Mouse (Mus musculus): Measurements from ENCODE around the gene Snhg11. TPM values are rescaled to one million over a fixed set of nuclear protein-coding genes. Genes with fewer than 3 reads are reported as not detected.

The Snhg11 gene
- total RNA-seq, 1 experiment = 15.9 TPM

DNA sequence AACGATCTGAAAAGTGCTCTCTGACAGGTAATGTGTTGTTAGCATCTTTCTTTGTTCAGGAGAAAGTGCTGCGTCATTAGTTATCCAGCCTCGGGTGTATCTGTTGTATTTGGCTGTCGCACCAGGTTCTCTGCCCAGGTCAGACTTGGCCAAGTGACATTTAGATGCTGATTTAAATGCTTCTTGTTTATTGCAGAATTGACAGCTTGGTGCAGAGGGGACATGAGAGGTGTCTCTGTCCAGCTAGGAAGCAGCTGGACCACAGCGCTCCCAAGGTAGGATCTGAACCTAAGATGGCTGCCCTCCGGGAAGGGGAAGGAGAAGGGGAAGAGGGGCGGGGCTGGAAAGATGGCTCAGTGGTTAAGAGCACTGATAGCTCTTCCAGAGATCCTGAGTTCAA lies 1.4 kb downstream of the Snhg11 start:
- H3K4me3 ChIP-seq (ENCODE audit: insufficient read depth in 1 of 2, low read depth in 1 of 2, low read length in 2 of 2, poor library complexity in 1 of 2, severe bottlenecking in 1 of 2) = peak overlapping the region; percentile 72 to 73; a peak in 3 of 4 replicates
- H3K9me3 ChIP-seq (ENCODE audit: control insufficient read depth, insufficient read depth, low read depth, low read length) = no peaks in the 10 kb centered on the region
- DNase-seq (ENCODE audit: low read depth, low spot score) = no peak
- no peak overlapping the region for H3K27ac ChIP-seq (ENCODE audit: insufficient read depth, low read depth, low read length, poor library complexity, severe bottlenecking)
- TF ChIP-seq MAFK (IDR thresholded peaks at IDR 0.05; ENCODE audit: insufficient read depth, low read depth, low read length) (peak; percentile 85), ZC3H11A (IDR thresholded peaks at IDR 0.05; ENCODE audit: borderline replicate concordance, low read depth, low read length) (no peak), HCFC1 (IDR thresholded peaks at IDR 0.05; ENCODE audit: borderline replicate concordance, insufficient read depth, low read length) (no peak)
- H3K36me3 ChIP-seq (ENCODE audit: control insufficient read depth, insufficient read depth, low read length, poor library complexity, severe bottlenecking) = peaks cover 14% of the 10 kb centered on the region; the same call in 1 of the 2 replicates
- H3K9ac ChIP-seq (ENCODE audit: insufficient read depth, low read depth, low read length, poor library complexity, severe bottlenecking) = no peak overlapping the region
- in situ Hi-C loops (cut with MboI; ENCODE audit: low sequenced_read_pairs in 2 of 2, unreplicated experiment in 2 of 2) = no loop called here
- H3K4me1 ChIP-seq (ENCODE audit: control insufficient read depth in 2 of 2, insufficient read depth in 2 of 2, low read length in 2 of 2, poor library complexity in 1 of 2) = peaks cover 0 to 5% of the 10 kb centered on the region in 2 experiments; a peak in 1 of 4 replicates

DNA sequence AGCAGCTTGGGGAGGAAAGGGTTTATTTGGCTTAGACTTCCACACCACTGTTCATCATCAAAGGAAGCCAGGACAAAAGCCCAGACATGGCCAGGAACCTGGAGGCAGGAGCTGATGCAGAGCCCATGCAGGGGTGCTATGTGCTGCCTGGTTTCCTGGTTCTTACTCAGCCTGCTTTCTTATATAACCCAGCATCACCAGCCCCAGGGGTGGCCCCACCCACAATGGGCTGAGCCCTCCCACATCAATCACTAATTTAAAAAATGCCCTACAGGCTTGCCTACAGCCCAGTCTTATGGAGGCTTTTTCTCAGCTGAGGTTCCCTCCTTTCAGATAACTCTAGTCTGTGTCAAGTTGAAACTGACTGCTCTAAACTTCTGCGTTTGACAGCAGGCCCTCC lies 2.4 kb downstream of the Snhg11 start:
- no peak for TF ChIP-seq CHD2 (IDR thresholded peaks at IDR 0.05; ENCODE audit: low read depth, low read length)
- no peak for TF ChIP-seq MAFK (IDR thresholded peaks at IDR 0.05; ENCODE audit: insufficient read depth, low read depth, low read length)
- TF ChIP-seq ZC3H11A (IDR thresholded peaks at IDR 0.05; ENCODE audit: borderline replicate concordance, low read depth, low read length) = no peak
- TF ChIP-seq ZNF384 (IDR thresholded peaks at IDR 0.05; ENCODE audit: low read depth, low read length) = no peak
- no peak for TF ChIP-seq HCFC1 (IDR thresholded peaks at IDR 0.05; ENCODE audit: borderline replicate concordance, insufficient read depth, low read length)
- H3K4me3 ChIP-seq (ENCODE audit: insufficient read depth in 1 of 2, low read depth in 1 of 2, low read length in 2 of 2, poor library complexity in 1 of 2, severe bottlenecking in 1 of 2) = no peak overlapping the region
- in situ Hi-C loops (cut with MboI; ENCODE audit: low sequenced_read_pairs in 2 of 2, unreplicated experiment in 2 of 2) = no loop called here
- H3K9me3 ChIP-seq (ENCODE audit: control insufficient read depth, insufficient read depth, low read depth, low read length) = no peaks in the 10 kb centered on the region
- H3K4me1 ChIP-seq (ENCODE audit: control insufficient read depth in 2 of 2, insufficient read depth in 2 of 2, low read length in 2 of 2, poor library complexity in 1 of 2) = peaks cover 0 to 5% of the 10 kb centered on the region in 2 experiments; a peak in 1 of 4 replicates
- H3K27ac ChIP-seq (ENCODE audit: insufficient read depth, low read depth, low read length, poor library complexity, severe bottlenecking) = no peak overlapping the region
- no peak overlapping the region for H3K9ac ChIP-seq (ENCODE audit: insufficient read depth, low read depth, low read length, poor library complexity, severe bottlenecking)
- H3K36me3 ChIP-seq (ENCODE audit: control insufficient read depth, insufficient read depth, low read length, poor library complexity, severe bottlenecking) = peaks cover 14% of the 10 kb centered on the region; the same call in 1 of the 2 replicates
- DNase-seq (ENCODE audit: low read depth, low spot score) = no peak

DNA sequence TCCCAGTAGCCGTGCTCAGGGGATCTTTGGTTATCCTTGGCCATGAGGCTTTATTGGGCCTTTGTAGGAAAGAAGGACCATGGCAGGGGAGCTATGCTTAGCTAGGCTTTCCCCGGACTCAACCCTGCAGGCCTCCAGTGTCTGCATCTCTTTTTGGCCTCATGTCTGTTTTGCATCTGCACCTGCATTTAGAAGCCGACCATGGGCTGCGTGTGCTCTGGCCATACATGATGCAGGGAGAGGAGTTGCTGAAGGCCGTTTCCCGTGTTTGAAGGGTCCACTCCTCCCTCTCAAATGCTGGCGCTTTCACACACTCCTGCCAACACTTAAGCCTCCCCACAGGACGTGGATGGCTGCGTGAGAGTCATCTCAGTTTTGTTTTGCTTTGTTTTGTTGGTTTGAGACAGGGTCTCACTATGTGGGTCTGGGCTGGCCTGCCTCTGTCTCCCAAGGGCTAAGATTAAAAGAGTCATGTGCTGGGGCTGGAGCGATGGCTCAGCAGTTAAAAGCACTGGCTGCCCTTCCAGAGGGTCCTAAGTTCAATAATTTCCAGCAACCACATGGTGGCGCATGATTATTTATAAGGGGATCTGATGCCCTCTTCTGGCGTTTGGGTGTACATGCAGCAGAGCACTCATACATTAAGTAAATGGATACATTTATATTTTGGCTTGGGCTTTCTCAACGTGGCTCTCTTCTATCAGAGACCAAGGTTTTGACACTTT lies 4.1 kb downstream of the Snhg11 start:
- H3K9me3 ChIP-seq (ENCODE audit: control insufficient read depth, insufficient read depth, low read depth, low read length) = no peaks in the 10 kb centered on the region
- peaks cover 14% of the 10 kb centered on the region; the same call in 1 of the 2 replicates for H3K36me3 ChIP-seq (ENCODE audit: control insufficient read depth, insufficient read depth, low read length, poor library complexity, severe bottlenecking)
- H3K4me1 ChIP-seq (ENCODE audit: control insufficient read depth in 2 of 2, insufficient read depth in 2 of 2, low read length in 2 of 2, poor library complexity in 1 of 2) = peaks cover 0 to 5% of the 10 kb centered on the region in 2 experiments; a peak in 1 of 4 replicates
- in situ Hi-C loops (cut with MboI; ENCODE audit: low sequenced_read_pairs in 2 of 2, unreplicated experiment in 2 of 2) = no loop called here
- no peak overlapping the region for H3K4me3 ChIP-seq (ENCODE audit: insufficient read depth in 1 of 2, low read depth in 1 of 2, low read length in 2 of 2, poor library complexity in 1 of 2, severe bottlenecking in 1 of 2)
- H3K9ac ChIP-seq (ENCODE audit: insufficient read depth, low read depth, low read length, poor library complexity, severe bottlenecking) = no peak overlapping the region
- TF ChIP-seq CHD2 (IDR thresholded peaks at IDR 0.05; ENCODE audit: low read depth, low read length) (no peak), MAFK (IDR thresholded peaks at IDR 0.05; ENCODE audit: insufficient read depth, low read depth, low read length) (0 out of 2 replicates have a peak, but pooled peaks have one; percentile 28), ZNF384 (IDR thresholded peaks at IDR 0.05; ENCODE audit: low read depth, low read length) (peak; percentile 64; the same call in 1 of the 2 replicates), HCFC1 (IDR thresholded peaks at IDR 0.05; ENCODE audit: borderline replicate concordance, insufficient read depth, low read length) (0 out of 2 replicates have a peak, but pooled peaks have one; percentile 47), ZC3H11A (IDR thresholded peaks at IDR 0.05; ENCODE audit: borderline replicate concordance, low read depth, low read length) (peak; percentile 57; the same call in 1 of the 2 replicates)
- no peak overlapping the region for H3K27ac ChIP-seq (ENCODE audit: insufficient read depth, low read depth, low read length, poor library complexity, severe bottlenecking)
- DNase-seq (ENCODE audit: low read depth, low spot score) = peak; percentile 90

DNA sequence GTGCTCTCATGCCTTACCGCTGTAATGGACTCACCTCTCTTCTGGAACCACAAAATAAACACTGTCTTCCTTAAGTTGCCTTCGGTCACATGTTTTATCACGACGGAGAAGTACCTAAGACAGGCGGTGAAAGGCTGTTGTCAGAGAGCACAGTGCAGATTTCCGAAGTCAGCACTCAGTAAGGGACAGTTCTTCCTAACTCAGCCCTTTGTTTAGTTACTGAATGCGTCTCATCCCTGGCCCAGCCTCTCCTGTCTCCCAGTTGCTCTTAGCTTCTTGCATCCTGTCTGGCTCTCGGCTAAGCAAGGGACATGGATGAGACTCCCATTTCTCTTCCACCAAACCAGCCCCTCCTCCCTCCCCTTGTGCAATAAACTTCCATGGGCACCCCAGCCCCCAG lies 10.6 kb downstream of the Snhg11 start:
- Histone ChIP-seq H3K9ac (ENCODE audit: insufficient read depth, low read depth, low read length, poor library complexity, severe bottlenecking) (no peak overlapping the region), H3K4me1 (ENCODE audit: control insufficient read depth in 2 of 2, insufficient read depth in 2 of 2, low read length in 2 of 2, poor library complexity in 1 of 2) (peaks cover 3 to 6% of the 10 kb centered on the region in 2 experiments; a peak in 2 of 4 replicates), H3K27ac (ENCODE audit: insufficient read depth, low read depth, low read length, poor library complexity, severe bottlenecking) (no peak overlapping the region), H3K4me3 (ENCODE audit: insufficient read depth in 1 of 2, low read depth in 1 of 2, low read length in 2 of 2, poor library complexity in 1 of 2, severe bottlenecking in 1 of 2) (no peak overlapping the region), H3K9me3 (ENCODE audit: control insufficient read depth, insufficient read depth, low read depth, low read length) (no peaks in the 10 kb centered on the region), H3K36me3 (ENCODE audit: control insufficient read depth, insufficient read depth, low read length, poor library complexity, severe bottlenecking) (no peaks in the 10 kb centered on the region)
- in situ Hi-C loops (cut with MboI; ENCODE audit: low sequenced_read_pairs in 2 of 2, unreplicated experiment in 2 of 2) = no loop called here
- DNase-seq (ENCODE audit: low read depth, low spot score) = no peak
- TF ChIP-seq HCFC1 (IDR thresholded peaks at IDR 0.05; ENCODE audit: borderline replicate concordance, insufficient read depth, low read length) = no peak
- TF ChIP-seq ZC3H11A (IDR thresholded peaks at IDR 0.05; ENCODE audit: borderline replicate concordance, low read depth, low read length) = no peak
- 0 out of 2 replicates have a peak, but pooled peaks have one; percentile 8 for TF ChIP-seq MAFK (IDR thresholded peaks at IDR 0.05; ENCODE audit: insufficient read depth, low read depth, low read length)

All from ES-E14 (cell line).